Mouse (Mus musculus) ovary, postnatal 14 days (tissue): ENCODE measurements at regions not wholly inside any gene's neighbourhood (a gene's known extent, or its start where the extent isn't known, plus 50 kb on each side); places are given as distances from the start of the nearest gene placed in this dataset.

ENCODE experiments used
- DNase-seq: peaks from one replicate; pipeline ENCODE4 v3.0.0; 2022; ENCODE audit warnings: low spot score

DNA sequence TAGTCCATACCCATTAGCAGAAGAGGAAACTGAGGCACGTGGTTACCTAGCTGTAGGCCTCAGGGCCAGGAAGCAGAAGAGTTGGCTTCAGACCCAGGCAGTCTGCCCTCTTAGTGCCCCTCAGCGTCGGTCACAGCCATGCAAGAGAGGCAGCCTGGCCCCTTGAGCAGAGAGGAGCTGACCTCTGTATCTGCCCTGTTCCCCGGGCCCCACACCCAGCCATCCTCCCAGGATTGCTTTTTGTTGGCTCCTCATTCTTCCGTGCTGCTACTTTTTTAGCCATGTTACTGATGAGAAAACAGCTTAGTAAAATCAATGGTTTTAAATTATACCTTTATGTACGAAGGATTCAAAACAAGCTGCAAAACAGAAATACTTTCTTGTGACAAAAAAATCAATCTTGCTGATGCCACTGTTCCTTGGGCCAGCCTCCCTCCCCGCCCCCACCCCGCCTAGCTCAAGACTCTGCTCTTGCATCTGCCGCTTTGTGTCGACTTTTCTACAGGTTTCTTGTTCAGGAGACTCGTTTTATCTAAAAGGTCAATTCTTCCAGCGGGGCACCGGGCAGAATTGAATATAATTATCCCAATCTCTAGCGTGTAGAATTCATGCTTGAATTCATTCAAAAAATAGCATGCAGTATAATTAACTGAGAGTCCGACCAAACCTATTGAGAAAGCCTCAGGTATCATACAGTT, 70.8 kb downstream of the Sall1 start:
- DNase-seq, result no peak

DNA sequence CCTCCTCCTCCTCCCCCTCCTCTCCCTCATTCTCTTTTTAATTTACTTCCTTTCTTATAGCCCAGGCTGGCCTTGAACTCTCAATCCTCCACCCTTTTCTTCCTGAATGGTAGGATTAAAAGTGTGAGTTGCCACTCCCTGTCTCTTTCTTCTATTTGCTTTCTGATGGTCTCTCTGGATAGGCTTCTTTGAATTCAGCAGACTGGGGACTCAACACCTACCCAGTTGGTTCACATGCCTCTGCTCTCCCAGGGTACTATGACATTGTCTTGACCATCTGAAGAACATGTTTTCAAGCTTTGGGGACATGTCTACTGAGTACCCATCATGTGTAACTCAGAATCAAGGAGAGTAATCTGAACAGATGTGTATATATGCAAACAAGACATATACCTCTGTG, 85.1 kb downstream of the Sall1 start:
- DNase-seq, result no peak

DNA sequence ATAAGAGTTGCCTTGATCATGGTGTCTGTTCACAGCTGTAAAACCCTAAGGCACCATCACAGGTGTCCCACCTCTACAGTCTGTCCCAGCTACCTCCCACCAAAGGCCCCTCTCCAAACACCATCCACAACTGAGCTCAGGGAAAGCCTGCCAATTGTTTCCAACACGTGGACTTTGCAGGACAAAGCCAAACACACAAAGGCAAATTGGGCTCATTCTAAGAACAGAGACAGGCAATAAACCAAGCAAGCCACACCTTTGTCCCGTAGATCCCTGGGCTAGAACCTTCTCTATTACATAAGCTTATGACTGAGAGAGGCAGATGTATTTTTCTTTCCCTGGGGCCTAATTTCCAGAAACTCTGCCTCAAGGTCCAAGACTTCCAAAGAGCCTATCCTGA, 90.8 kb downstream of the Sall1 start:
- no peak for DNase-seq

DNA sequence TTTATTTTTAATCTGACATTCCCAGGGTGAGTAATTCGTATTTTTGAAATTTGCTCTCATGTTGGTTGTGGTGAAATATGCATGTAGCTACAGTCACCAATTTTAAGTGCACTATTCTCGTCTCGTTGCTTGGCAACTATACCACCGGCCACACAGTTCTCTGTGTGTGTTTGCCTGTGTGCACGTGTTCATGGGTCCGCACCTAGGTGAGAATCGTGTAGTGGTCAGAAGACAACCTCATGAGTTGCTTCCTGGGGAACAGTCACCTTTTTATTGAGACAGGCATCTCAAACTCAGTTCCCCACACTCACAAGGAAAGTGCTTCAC, 92.2 kb downstream of the Sall1 start:
- no peak for DNase-seq

DNA sequence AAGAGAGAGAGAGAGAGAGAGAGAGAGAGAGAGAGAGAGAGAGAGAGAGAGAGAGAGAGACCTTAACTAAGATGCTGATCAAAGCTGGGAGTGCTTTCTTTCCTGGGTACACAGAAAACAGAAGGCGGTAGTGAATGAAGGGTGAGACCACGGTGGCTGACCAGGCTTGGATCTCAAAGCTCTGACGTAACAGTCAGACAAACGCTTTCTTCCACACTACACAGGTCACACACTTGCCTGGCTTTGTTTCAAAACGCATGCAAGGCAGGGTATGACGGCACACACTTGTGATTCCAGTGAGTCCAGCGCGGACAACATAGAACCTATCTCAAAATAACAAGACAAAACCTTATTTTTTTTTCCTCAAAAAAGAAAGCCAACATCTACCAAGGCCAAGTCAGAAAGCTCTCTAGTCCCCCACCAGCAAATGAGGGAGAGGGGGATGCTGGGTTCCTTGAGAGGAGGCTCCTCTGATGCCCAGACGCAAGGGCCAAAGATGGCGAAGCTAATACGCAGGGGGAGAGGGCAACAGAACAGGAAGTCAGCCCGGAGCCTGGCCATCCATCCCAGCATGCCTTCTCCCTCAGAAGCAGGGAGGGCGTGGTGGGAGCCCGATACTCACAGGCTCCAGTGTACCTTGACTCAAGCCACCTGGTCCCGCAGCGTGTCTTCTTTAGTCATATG, 92.7 kb downstream of the Sall1 start:
- DNase-seq, result no peak

DNA sequence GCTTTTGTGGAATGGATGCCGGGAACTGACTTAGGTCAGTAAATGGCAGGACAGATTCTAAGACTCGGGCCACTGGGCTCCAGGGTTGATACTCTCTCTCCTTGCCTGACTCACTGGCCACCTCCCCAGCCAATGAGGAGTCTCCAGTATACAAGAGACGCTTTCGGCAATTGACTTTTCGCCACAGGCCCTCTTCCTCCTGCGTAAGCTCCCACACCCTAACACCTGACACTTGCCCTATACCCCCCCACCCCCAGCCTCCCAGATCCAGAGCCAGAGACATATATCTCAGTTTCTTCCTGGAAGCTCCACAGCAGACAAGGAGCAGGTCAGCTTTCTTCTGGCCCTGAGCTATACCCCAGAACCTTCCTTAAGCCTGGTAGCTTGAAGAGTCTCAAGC, 94.0 kb downstream of the Sall1 start:
- no peak for DNase-seq

DNA sequence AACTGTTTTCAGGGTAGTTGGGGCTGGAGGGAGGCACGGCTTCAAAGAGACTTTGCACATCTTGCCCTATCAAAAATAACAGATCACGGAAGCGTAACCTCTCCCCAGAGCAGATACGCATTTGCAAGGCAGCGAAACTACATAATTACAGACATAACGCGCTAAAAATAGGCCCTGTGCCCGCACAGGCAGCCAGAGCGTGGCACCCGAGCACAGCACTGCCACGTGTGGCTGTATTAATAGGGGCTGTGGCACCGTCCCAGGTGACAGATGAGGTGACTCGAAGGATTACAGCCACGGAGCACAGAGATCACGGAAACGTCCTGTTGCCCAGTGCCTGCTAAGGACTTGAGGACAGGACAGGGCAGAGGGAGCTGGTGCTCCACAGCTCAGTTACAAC, 95.0 kb downstream of the Sall1 start:
- no peak for DNase-seq

DNA sequence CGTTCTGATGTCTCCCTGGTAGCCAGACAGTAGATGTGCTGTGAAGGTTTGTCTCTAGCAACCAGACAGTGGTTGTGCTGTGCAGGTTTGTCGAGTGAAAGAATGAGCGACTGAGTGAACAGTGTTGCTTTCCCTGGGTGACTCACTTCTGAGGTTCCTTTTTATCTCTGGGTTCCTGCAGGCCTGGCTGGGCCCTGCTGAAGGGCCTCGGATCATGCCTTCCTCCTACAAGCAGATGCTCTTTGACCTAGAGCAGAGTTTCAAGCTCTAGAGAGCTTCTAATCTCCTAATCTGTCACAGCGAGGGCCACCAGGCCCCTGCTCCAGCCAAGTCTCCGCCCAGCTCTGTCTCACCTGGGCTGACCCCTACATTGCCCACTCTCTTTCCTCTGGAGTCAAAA, 95.6 kb downstream of the Sall1 start:
- DNase-seq, result no peak

DNA sequence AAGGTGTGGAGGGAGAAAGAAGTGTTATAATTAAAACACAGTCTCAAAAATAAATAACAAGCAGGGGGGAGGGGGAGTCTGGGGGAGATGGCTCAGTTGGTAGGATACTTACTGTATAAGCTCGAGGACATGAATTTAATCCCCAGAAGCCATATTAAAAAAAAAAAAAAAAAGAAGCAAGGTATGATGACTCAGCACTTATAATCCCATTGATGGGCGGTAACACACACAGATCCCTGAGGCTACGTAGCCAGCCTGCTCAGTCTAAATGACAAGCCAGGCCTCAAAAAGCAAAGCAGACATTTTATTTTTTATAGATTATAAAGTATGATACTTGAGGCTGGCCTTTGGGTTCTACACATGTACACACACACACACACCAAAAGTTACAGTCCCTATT, 96.6 kb downstream of the Sall1 start:
- DNase-seq, result no peak

DNA sequence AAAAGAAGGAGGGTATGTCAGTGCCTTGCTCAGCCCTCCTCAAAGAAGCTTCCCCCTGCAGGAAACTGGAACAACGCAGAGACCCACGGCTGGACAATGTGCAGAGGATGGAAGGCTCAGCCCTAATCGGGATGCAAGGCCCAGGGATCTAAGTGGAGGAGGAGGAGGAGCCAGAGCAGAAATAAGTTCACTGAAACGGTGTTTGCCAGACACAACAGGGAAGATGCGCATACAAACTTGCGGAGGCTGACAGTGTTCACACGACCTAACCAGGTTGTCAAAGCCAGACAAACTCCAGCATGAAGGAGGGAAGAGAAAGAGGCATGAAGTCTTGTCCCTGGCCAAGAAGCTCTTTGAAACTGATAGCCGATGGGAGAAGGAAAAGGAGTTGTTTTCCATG, 98.3 kb downstream of the Sall1 start:
- DNase-seq, result no peak

DNA sequence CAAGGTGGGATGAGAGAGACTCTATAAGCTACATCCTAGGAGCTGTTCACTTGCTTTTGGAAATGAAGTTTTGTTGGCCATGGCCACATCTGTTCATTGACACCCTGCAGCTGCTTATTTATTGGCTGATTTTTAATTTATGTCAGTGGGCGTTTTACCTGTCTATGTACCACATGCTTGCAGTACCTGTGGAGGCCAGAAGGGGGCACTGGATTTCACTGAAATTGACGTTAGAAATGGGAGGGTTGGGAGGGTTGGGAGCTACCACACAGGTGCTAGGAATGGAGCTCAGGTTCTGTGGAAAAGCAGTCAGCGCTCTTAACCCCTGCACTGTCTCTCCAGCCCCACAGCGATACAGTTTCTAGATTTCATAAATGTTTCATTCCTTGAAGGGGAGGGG, 99.9 kb downstream of the Sall1 start:
- DNase-seq, result no peak

DNA sequence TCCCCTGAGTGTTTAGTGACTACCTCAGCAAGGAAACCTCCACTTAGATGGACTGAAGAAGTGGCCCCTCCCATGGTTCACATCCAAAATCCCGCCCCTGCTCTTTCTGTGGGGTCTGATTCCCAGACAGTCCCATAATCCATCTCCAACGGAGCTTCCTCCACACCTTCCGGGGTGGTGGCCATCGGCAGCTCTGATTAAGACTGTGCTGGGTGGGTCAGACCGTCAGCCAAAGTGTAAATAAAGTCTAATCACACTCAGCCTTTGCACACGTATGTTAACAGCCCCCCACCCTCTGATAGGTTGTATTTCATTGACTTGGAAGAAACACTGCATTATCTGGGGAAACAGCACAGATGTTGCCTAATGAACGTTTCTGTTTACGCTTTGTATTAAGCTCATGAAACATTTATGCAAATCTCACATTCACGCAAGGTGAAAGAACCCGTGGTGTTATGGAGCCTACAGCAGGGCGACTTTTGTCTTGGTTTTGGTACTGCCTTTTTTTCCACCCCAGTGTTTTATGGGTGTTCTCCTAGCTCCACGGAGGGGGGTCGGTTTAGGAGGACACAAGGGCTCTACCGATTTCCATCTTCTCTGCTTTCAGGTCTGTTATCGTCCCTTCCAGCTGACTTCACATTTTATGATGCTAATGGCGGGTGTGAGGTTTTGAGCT, 104.8 kb downstream of the Sall1 start:
- DNase-seq, result no peak

DNA sequence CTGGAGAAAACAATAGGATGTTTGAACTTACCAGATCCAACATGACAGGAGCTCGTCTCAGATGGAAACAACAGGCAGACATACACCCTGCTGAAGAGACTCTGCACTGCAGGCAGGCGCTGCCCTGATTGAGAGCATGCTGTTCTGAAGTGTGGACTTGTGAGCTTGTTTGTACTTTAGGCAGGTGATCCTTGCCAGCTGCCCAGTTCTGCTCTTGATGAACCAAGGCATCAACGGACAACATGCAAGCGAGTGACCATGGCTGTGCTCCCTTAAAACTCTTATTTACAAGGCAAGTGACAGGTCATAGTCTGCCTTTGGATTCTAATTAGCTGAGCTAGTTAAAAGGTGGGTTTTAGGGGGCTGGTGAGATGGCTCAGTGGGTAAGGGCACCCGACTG, 109.3 kb downstream of the Sall1 start:
- DNase-seq, result no peak

DNA sequence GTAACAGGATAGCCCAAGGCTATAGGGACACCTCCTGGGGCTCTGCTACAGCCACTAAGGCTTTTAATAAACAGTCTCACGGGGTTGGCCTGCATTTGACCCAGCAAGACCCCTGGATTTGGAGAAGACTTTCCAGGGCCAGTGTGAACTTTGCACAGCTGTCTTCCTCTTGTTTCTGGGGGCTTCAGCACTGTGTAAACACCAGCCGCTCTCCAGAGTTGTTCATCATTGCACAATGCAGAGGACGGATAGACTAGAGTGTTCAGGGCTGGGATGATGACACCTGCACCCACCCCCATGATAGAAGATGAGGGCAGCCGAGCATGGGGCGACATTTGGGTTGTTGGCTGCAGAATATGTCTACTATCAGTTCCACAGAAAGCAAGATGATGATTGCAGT, 112.9 kb downstream of the Sall1 start:
- DNase-seq, result no peak

DNA sequence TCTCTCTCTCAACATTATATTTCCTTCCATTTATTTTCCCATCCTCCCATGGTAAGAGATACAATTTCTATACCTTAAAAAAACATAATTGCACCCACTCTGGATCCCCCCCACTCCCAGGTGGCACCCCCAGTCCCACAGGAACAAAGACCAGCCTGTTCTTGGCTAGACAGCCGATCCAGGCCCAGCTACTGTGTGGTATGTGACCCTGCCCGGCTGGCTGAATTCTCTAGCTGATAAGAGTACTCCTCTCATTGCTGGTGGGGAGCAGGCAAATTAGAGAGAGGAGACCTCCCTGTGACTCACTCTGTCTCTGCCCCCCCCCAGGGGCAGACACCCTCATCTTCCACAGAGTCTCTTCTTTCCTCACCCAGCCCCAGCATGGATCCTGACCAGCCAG, 113.6 kb downstream of the Sall1 start:
- no peak for DNase-seq

DNA sequence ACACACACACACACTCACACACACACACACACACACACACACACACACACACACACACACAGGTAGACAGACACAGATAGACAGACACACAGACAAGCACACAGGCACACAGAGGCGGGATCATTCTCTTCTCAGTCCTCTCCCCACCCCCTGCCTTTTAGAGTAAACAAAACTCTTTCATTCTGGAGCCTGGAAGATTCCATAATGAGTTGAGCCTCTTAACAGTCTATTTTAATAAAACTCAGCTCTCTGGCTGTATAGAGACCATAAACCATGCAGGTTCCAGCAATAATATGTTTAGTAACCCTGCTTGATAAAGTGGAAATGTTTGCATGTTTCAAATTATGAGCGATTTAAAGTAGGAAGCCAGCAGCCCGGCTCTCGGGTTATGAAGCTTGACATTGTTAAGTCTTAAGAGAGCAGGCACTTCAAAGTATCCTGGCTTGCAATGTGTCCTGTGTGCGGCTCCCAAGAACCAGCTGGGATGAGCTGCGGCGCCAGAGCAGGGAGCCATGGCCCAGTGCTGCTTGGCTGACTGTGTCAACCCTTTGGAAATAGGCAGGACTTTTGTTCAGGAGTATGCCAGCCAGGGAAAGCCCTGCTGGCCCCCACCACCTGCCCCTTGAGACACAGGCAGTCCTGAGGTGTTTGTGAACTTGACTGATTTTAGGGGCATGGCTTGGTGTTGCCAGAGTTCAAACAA, 115.1 kb downstream of the Sall1 start:
- DNase-seq, result no peak

DNA sequence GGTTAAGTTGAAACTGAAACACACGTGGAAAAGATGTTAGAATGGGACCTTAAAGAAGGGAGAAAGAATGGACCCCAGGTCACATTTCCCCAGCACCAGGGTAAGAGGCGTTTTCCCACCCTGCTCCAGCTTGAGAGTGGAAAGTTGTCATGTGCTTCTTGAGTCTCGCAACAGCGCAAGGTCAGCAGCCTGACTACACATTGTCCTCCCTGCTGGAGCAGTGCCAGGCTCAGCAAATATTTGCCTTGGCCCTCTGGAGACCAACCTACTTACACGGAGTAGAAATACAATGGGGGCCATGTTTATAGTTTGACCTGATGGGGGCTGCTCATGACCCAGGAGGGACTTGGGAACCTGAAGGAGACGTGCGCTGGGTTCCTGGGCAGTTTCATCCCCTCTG, 121.1 kb downstream of the Sall1 start:
- no peak for DNase-seq

DNA sequence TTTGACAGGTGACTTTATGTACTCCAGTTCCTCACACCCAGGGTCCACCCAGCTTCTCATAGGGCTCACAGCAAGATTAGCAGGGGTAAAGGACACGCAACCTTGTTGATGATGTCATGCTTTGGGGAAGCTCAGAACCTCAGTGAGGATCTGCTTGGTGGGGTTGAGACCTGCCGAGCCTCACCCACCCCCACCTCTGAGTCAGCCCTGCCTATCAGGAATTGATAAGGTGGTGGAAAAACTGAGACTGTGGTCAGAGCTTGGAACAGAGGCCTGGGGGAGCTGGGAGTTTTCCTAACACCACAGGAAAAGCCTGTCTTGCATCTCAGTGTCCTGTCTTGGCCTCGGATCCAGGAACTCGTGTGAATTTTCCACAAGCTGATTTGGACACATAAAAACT, 122.0 kb downstream of the Sall1 start:
- DNase-seq, result no peak

DNA sequence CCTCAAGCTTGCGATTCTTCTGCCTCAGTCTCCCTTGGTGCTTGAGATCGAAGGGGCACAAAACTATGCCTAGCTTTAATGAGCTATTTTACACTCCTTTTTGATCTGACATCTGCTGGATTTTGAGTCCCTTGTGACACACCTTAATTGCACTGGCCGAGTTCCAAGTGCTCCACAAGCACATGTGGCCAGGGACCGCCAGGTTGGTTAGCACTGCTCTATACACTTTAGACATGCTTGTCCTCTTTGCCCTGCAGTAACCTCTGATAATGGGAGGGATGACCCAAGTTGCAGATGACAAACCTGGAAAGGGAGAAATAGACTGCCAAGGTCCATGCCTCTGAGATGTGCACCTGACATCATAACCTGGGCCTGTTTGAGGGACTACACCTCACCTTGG, 124.7 kb downstream of the Sall1 start:
- no peak for DNase-seq

DNA sequence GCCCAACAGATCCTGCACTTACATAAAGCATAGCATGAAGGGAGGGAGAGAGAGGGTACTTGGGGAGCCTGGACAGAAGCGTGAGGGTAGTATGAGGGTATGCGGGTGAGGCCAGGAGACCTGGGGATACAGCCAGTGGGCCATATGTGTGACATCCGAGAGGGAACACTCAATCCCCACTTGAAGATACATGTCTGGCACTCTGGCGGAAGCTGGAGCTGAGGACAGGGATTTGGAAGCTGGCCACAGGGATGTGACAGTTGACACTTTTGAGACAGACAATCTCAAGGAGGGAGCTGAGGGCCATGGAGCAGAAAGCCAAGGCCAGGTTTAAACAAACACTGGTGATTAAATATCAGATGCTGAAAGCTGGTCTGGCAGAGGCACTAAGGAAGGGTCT, 127.9 kb downstream of the Sall1 start:
- DNase-seq, result no peak

DNA sequence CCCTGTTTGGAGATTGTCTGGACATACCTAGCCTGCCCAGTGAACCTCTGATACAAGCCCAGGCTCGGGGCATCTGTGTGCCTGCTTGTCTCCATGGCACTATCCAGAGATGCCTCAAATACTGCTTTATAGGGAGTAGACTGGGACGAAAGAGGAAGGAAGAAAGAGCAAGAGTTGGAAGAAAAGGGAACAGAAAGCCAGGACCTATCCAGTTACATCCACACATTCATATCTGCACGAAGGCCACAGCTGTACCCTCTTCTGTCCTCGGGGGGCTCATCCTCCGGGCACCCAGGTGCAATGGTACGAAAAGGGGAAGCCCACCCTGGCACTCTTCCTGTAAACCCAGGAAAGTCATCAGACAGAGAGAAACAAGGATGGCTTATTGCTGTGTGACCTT, 129.3 kb downstream of the Sall1 start:
- DNase-seq, result no peak

DNA sequence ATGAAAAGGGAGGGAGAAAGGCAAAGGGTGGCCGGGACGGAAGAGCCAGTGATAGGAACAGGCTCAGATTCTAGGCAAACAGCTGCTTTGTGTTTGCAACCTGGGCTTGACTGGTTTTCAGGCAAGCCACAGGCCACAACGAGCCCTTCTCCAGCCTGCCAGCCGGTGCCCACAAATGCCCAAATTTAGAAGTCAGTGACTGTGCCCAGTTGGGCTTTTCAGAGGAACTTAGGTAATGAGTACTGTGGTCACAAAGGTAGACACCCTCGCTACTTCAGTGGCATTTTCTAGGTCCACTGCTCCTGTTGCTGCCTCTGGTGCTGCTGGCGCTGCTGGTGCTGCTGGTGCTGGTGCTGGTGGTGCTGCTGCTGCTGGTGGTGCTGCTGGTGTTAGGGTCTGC, 129.8 kb downstream of the Sall1 start:
- no peak for DNase-seq

DNA sequence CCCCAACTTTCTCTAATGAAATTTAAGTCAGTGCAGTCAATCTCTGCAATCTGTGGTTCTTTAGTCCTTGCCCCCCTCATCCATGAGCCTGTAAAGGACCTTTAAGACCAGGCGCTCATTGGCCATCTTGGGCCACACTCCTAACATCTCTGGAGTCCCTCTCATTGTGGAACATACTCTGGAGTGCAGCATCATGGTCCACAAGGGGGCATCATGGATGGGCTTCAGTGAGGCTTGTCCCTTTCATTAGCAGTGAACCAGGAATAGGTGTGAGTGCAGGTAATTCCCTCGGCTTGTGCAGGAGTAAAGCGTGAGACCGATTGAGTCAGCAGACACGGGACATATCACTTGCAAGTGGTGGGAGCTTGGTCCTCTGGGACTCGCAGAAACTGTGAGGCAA, 137.7 kb downstream of the Sall1 start:
- DNase-seq, result no peak
